Mouse (Mus musculus) thymus, adult 2 months (tissue): Measurements from ENCODE around the gene Bcl7c.

Experiments
- CTCF ChIP-seq: fragments of 200-500 bp; IDR thresholded peaks from 2 replicates; pipeline ENCODE4 v1.5.1; 2012; ENCODE audit warnings: mild to moderate bottlenecking, control low read depth, low read length, moderate library complexity, borderline replicate concordance; ENCODE audit not compliant: control insufficient read depth, poor library complexity, insufficient read depth; ENCODE audit errors: extremely low read depth
- POLR2A ChIP-seq: fragments of 200-500 bp; IDR thresholded peaks from 2 replicates; pipeline ENCODE4 v1.6.1; 2012; ENCODE audit warnings: mild to moderate bottlenecking, low read length, control low read depth, moderate library complexity; ENCODE audit not compliant: control insufficient read depth, poor library complexity, insufficient read depth; ENCODE audit errors: extremely low read depth

GRCm38 (mm10) chr7:127672776-127673175 lies 36.0 kb downstream of the Bcl7c start:
- TF ChIP-seq CTCF: no peak
- no peak for TF ChIP-seq POLR2A
